ENCODE assay signal across 10 mouse cellular contexts in genomic region chr6:55972998-55973397, GRCm38 (mm10). TPM values are rescaled to one million over a fixed set of nuclear protein-coding genes. Genes with fewer than 3 reads are reported as not detected.
DNase-seq lines count a peak whose midpoint lies in the region; ATAC-seq and TF ChIP-seq lines count a peak whose summit lies in the region.
"Had no signal": no experiment of that assay in that cellular context is flagged by ENCODE, and none has a peak within 500 bp of the region (broad histone marks: within the 10 kb centered on the region; RNA-seq: fewer than 3 reads in every experiment).

No protein-coding gene starts in this region.

- ATAC-seq in neural tube, embryonic 11.5 days (ENCODE audit: insufficient read depth, low FRiP score, low TSS enrichment), result peak; percentile 58; the same call in 1 of the 2 replicates
- ATAC-seq in forebrain, embryonic 13.5 days, result peak; percentile 73; the same call in 1 of the 2 replicates
- ATAC-seq in limb, embryonic 14.5 days (ENCODE audit: low FRiP score, low read depth), result no peak
- ATAC-seq in megakaryocyte, adult 5-6 weeks (ENCODE audit: poor library complexity, severe bottlenecking), result no peak

- no peaks in the 10 kb centered on the region for H3K9me3 ChIP-seq in neural tube, embryonic 11.5 days (ENCODE audit: control insufficient read depth, low read length)
- H3K9me3 ChIP-seq in forebrain, embryonic 13.5 days (replicated peaks), result no peaks in the 10 kb centered on the region
- no peaks in the 10 kb centered on the region for H3K9me3 ChIP-seq in limb, embryonic 14.5 days (ENCODE audit: control insufficient read depth, low read length)
- H3K9me3 ChIP-seq: heart, embryonic 15.5 days; lung, embryonic 15.5 days had no signal

- no peaks in the 10 kb centered on the region for H3K36me3 ChIP-seq in neural tube, embryonic 11.5 days (ENCODE audit: control insufficient read depth, insufficient read depth, low read length)
- H3K36me3 ChIP-seq in forebrain, embryonic 13.5 days (ENCODE audit: poor library complexity, severe bottlenecking), result no peaks in the 10 kb centered on the region
- no peaks in the 10 kb centered on the region for H3K36me3 ChIP-seq in limb, embryonic 14.5 days (ENCODE audit: control insufficient read depth, insufficient read depth, low read length)
- H3K36me3 ChIP-seq: heart, embryonic 15.5 days; lung, embryonic 15.5 days had no signal

- H3K4me3 ChIP-seq in neural tube, embryonic 11.5 days (ENCODE audit: low read depth, low read length), result no peak overlapping the region
- H3K4me3 ChIP-seq in forebrain, embryonic 13.5 days, result no peak overlapping the region
- no peak overlapping the region for H3K4me3 ChIP-seq in limb, embryonic 14.5 days (replicated peaks; ENCODE audit: low read length)
- H3K4me3 ChIP-seq: heart, embryonic 15.5 days; lung, embryonic 15.5 days had no signal

- no peak overlapping the region for H3K27ac ChIP-seq in neural tube, embryonic 11.5 days (ENCODE audit: low read depth, low read length)
- no peak overlapping the region for H3K27ac ChIP-seq in forebrain, embryonic 13.5 days
- no peak overlapping the region for H3K27ac ChIP-seq in limb, embryonic 14.5 days (replicated peaks; ENCODE audit: low read depth, low read length)
- H3K27ac ChIP-seq: heart, embryonic 15.5 days; lung, embryonic 15.5 days had no signal

- no peak for TF ChIP-seq POLR2A in limb, embryonic 14.5 days (IDR thresholded peaks at IDR 0.05; ENCODE audit: borderline replicate concordance, extremely low read depth, insufficient read depth, insufficient read length)

- no peaks in the 10 kb centered on the region for H3K4me1 ChIP-seq in neural tube, embryonic 11.5 days (ENCODE audit: control insufficient read depth, insufficient read depth, low read length)
- H3K4me1 ChIP-seq in forebrain, embryonic 13.5 days, result no peaks in the 10 kb centered on the region
- peaks cover 5% of the 10 kb centered on the region; the same call in 1 of the 2 replicates for H3K4me1 ChIP-seq in limb, embryonic 14.5 days (ENCODE audit: control insufficient read depth, insufficient read depth, low read length)
- H3K4me1 ChIP-seq: heart, embryonic 15.5 days; lung, embryonic 15.5 days had no signal

- H3K9ac ChIP-seq in neural tube, embryonic 11.5 days (ENCODE audit: low read length), result no peak overlapping the region
- no peak overlapping the region for H3K9ac ChIP-seq in forebrain, embryonic 13.5 days
- H3K9ac ChIP-seq in limb, embryonic 14.5 days (ENCODE audit: low read depth, low read length, severe bottlenecking), result no peak overlapping the region
- H3K9ac ChIP-seq: heart, embryonic 15.5 days; lung, embryonic 15.5 days had no signal

- no peaks in the 10 kb centered on the region for H3K27me3 ChIP-seq in neural tube, embryonic 11.5 days (ENCODE audit: control insufficient read depth, insufficient read depth, low read length)
- no peaks in the 10 kb centered on the region for H3K27me3 ChIP-seq in forebrain, embryonic 13.5 days
- no peaks in the 10 kb centered on the region for H3K27me3 ChIP-seq in limb, embryonic 14.5 days (ENCODE audit: control insufficient read depth, insufficient read depth, low read length)
- H3K27me3 ChIP-seq: heart, embryonic 15.5 days; lung, embryonic 15.5 days had no signal

- H3K4me2 ChIP-seq in neural tube, embryonic 11.5 days (ENCODE audit: low read depth), result no peak overlapping the region
- no peak overlapping the region for H3K4me2 ChIP-seq in forebrain, embryonic 13.5 days
- no peak overlapping the region for H3K4me2 ChIP-seq in limb, embryonic 14.5 days (replicated peaks; ENCODE audit: low read depth, low read length, severe bottlenecking)
- H3K4me2 ChIP-seq: heart, embryonic 15.5 days; lung, embryonic 15.5 days had no signal

- DNase-seq in cerebellum, adult 18-20 months, result peak; percentile 24 to 28
- DNase-seq in cerebellum, adult 11-12 months, result no peak
- DNase-seq in neural tube, embryonic 11.5 days (ENCODE audit: low spot score), result peak; percentile 15
- DNase-seq in neural tube, embryonic 10.5 days (ENCODE audit: extremely low spot score, low spot score), result no peak
- DNase-seq in limb, embryonic 14.5 days (ENCODE audit: low spot score), result peak; percentile 33
- DNase-seq in urinary bladder, adult 18-20 months (ENCODE audit: low spot score in 2 of 2), result no peak

RNA-seq across cellular contexts. Expression of gene Ppp1r17, which starts 44.3 kb away (rescaled TPM):
- 51.2 and 52.9 TPM in 2 replicates for polyA plus RNA-seq in neural tube, embryonic 11.5 days (2014; fragmentation: Nextera tagmentation; extraction: Ambion mirVana)
- 4.1 and 5.1 TPM in 2 replicates for polyA plus RNA-seq in forebrain, embryonic 13.5 days (2015; fragmentation: Nextera tagmentation; extraction: Ambion mirVana)
- 0.03 and 0.06 TPM in 2 replicates for polyA plus RNA-seq in limb, embryonic 14.5 days (2012; rRNA removed)
- polyA plus RNA-seq in limb, embryonic 14.5 days (2014; fragmentation: Nextera tagmentation; extraction: Ambion mirVana), result not detected in 2 replicates
- total RNA-seq in megakaryocyte, adult 5-6 weeks (2015), result not detected in 2 replicates
- total RNA-seq in megakaryocyte, adult 5-6 weeks (2017), result not detected in 2 replicates

Comparison
In these comparisons a context has a peak if more than half of its experiments do, and no peak if none do; other contexts are left out.
1. DNase-seq: peak in cerebellum, adult 18-20 months (2 of 2), neural tube, embryonic 11.5 days (single experiment) and limb, embryonic 14.5 days (single experiment); none in cerebellum, adult 11-12 months (single experiment), neural tube, embryonic 10.5 days (single experiment) and urinary bladder, adult 18-20 months (0 of 2).
2. ATAC-seq: peak in neural tube, embryonic 11.5 days (single experiment) and forebrain, embryonic 13.5 days (single experiment); none in limb, embryonic 14.5 days (single experiment) and megakaryocyte, adult 5-6 weeks (single experiment).